Mouse (Mus musculus) spleen, adult 2 months (tissue): ENCODE measurements around the gene Naxd. TPM values are rescaled to one million over a fixed set of nuclear protein-coding genes. Genes with fewer than 3 reads are reported as not detected.
"Not testable (repeated sequence)": the region's sequence is repeated elsewhere in the genome, so short reads cannot be mapped to it uniquely, and the experiment has no call there.

Source experiments
- DNase-seq, 2 experiments: peaks; one replicate each; pipeline versions ENCODE4 v3.0.0 to v3.0.0-alpha.2; 2012 to 2021; ENCODE audit warnings: low spot score in 2 of 2, low read depth in 1 of 2
- H3K27ac ChIP-seq: fragments of 200-500 bp; 2 replicates; pipeline ENCODE4 v1.5.1; 2012; ENCODE audit warnings: low read length, inconsistent platforms; ENCODE audit not compliant: insufficient read depth
- H3K27me3 ChIP-seq: fragments of 200-500 bp; 2 replicates; pipeline ENCODE4 v1.6.1; 2012; ENCODE audit warnings: mild to moderate bottlenecking, moderate library complexity, low read length, inconsistent platforms; ENCODE audit not compliant: control insufficient read depth, insufficient read depth
- H3K36me3 ChIP-seq: fragments of 200-500 bp; 2 replicates; pipeline ENCODE4 v1.6.1; 2012; ENCODE audit warnings: mild to moderate bottlenecking, low read length, inconsistent platforms; ENCODE audit not compliant: control insufficient read depth, insufficient read depth
- H3K4me1 ChIP-seq: fragments of 200-500 bp; 2 replicates; pipeline ENCODE4 v1.6.1; 2011; ENCODE audit warnings: inconsistent platforms; ENCODE audit not compliant: control insufficient read depth, insufficient read depth, insufficient read length
- H3K4me3 ChIP-seq: fragments of 200-500 bp; 2 replicates; pipeline ENCODE4 v1.5.1; 2011; ENCODE audit warnings: mild to moderate bottlenecking, inconsistent platforms; ENCODE audit not compliant: insufficient read depth, insufficient read length; ENCODE audit errors: extremely low read depth
- CTCF ChIP-seq: fragments of 200-500 bp; IDR thresholded peaks from 2 replicates; pipeline ENCODE4 v1.5.1; 2011; ENCODE audit warnings: mild to moderate bottlenecking, inconsistent platforms; ENCODE audit not compliant: insufficient read depth, insufficient read length, insufficient replicate concordance; ENCODE audit errors: extremely low read depth
- POLR2A ChIP-seq: fragments of 200-500 bp; IDR thresholded peaks from 2 replicates; pipeline ENCODE4 v1.6.1; 2011; ENCODE audit warnings: low read depth, low read length, inconsistent platforms
- WGBS: fragments of 180-500 bp; shearing (Covaris S2); methylation state at CpG from one replicate; pipeline ENCODE4 v1.1.7; 2018; 5-methylcytosine and 5-hydroxymethylcytosine counted together
- polyA plus RNA-seq: library from polyadenylated mRNA; depleted of rRNA; stranded (reverse); fragments of >200 nt; gene quantifications from 2 replicates; pipeline ENCODE4 v1.2.3, GENCODE M21; 2012

The Naxd gene
- polyA plus RNA-seq, 1 experiment = 61.6 TPM

GRCm38 (mm10) chr8:11478807-11479527 lies 18.3 kb upstream of the Naxd start:
- Histone ChIP-seq H3K27ac (no peak overlapping the region), H3K4me3 (peak overlapping the region; percentile 68; the same call in 1 of the 2 replicates), H3K27me3 (peaks cover 2% of the 10 kb centered on the region), H3K36me3 (no peaks in the 10 kb centered on the region), H3K4me1 (peaks cover 2% of the 10 kb centered on the region; the same call in 1 of the 2 replicates)
- 18% methylated on average over 23 of the region's 23 CpGs for WGBS
- TF ChIP-seq POLR2A = no peak
- no peak for TF ChIP-seq CTCF
- no peak for DNase-seq

DNA sequence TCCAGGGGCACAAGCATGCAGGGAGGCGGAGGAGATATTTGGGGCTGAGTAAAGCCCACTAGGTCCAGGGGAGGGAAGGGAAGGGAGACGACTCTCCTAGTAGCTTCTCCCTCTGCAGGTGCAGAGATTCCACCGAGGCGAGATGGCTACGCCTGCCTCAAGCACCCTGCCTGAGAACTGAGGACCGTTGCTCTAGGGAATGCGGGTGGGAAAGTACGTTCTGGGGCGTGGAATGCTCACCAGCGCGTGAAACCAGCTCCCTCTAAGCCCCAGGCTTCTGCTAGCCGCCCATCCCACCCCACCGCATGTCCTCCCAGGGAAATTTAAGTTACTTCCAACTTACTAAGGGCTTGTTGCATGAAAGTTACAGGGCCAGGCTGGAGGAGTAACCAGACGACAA lies 17.7 kb upstream of the Naxd start:
- TF ChIP-seq CTCF (no peak), POLR2A (no peak)
- DNase-seq = no peak
- Histone ChIP-seq H3K36me3 (no peaks in the 10 kb centered on the region), H3K27ac (no peak overlapping the region), H3K4me3 (no peak overlapping the region), H3K27me3 (peaks cover 2% of the 10 kb centered on the region), H3K4me1 (peaks cover 2% of the 10 kb centered on the region; the same call in 1 of the 2 replicates)
- 38% methylated on average over 14 of the region's 14 CpGs for WGBS

GRCm38 (mm10) chr8:11481876-11482275 lies 15.4 kb upstream of the Naxd start:
- H3K27ac ChIP-seq = no peak overlapping the region
- 68% methylated on average over 3 of the region's 3 CpGs for WGBS
- DNase-seq = no peak
- TF ChIP-seq CTCF = no peak
- no peak for TF ChIP-seq POLR2A
- no peaks in the 10 kb centered on the region; the same call in 1 of the 2 replicates for H3K27me3 ChIP-seq
- peaks cover 2% of the 10 kb centered on the region; the same call in 1 of the 2 replicates for H3K4me1 ChIP-seq
- H3K4me3 ChIP-seq = no peak overlapping the region
- H3K36me3 ChIP-seq = no peaks in the 10 kb centered on the region

DNA sequence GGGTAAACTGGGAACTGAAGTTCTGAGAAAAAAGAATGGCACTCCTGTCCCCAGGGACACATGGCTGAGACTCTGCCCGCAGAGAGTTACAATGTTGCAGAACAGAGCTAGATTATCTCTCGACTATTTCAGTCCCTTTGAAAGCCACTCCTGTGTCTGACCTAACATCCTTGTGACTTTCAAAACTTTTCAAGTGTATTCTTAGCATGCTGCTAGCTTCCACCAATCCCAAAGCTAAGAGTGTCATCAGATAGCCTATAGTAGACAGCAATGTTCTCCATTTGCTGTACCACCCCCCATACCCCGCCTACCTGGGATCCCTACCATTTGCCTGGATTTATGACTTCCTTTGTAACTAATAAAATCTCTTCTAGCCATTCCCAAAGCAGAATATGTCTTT lies 14.8 kb upstream of the Naxd start:
- DNase-seq = no peak
- Histone ChIP-seq H3K36me3 (no peaks in the 10 kb centered on the region), H3K4me1 (no peaks in the 10 kb centered on the region), H3K27ac (no peak overlapping the region), H3K4me3 (no peak overlapping the region), H3K27me3 (no peaks in the 10 kb centered on the region; the same call in 1 of the 2 replicates)
- no peak for TF ChIP-seq CTCF
- WGBS = 59% methylated on average over 3 of the region's 3 CpGs

- no peaks in the 10 kb centered on the region for H3K36me3 ChIP-seq
- no peaks in the 10 kb centered on the region for H3K4me1 ChIP-seq
- H3K27me3 ChIP-seq = no peaks in the 10 kb centered on the region
- H3K4me3 ChIP-seq = no peak overlapping the region
- TF ChIP-seq CTCF = peak; percentile 78; the same call in 1 of the 2 replicates
- no peak for TF ChIP-seq POLR2A
- peak in 1 of 2 experiments; percentile 62 for DNase-seq
- WGBS = 9% methylated on average over 7 of the region's 7 CpGs
- H3K27ac ChIP-seq = no peak overlapping the region
Measured at GRCm38 (mm10) chr8:11486142-11486541, 11.2 kb upstream of the Naxd start.

GRCm38 (mm10) chr8:11487229-11487628 lies 10.1 kb upstream of the Naxd start:
- no peaks in the 10 kb centered on the region for H3K4me1 ChIP-seq
- WGBS = 47% methylated on average over 4 of the region's 4 CpGs
- no peak overlapping the region for H3K27ac ChIP-seq
- no peaks in the 10 kb centered on the region for H3K36me3 ChIP-seq
- no peak for DNase-seq
- no peaks in the 10 kb centered on the region for H3K27me3 ChIP-seq
- TF ChIP-seq CTCF (no peak), POLR2A (no peak)
- H3K4me3 ChIP-seq = no peak overlapping the region

DNA sequence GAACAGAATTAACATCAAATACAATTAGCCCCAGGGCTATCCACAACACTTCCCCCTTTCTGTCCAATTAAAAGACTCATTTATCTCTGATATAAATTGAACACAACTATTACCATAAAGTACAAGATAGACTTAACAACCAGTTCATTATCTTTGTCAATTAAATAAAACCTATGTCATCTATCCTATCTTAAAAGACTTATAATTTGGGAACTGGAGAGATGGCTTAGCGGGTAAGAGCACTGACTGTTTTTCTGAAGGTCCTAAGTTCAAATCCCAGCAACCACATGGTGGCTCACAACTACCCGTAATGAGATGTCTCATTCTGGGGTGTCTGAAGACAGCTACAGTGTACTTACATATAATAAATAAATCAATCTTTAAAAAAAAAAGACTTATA lies 5.0 kb upstream of the Naxd start:
- not testable (repeated sequence) for H3K4me3 ChIP-seq, H3K27ac ChIP-seq, DNase-seq, H3K4me1 ChIP-seq, H3K36me3 ChIP-seq, H3K27me3 ChIP-seq
- 84% methylated on average over 2 of the region's 2 CpGs for WGBS
